Mouse (Mus musculus): Measurements from ENCODE around the gene Tomm40. TPM values are rescaled to one million over a fixed set of nuclear protein-coding genes. Genes with fewer than 3 reads are reported as not detected.

Tomm40 gene
- 20.8 and 22.1 TPM in 2 replicates for total RNA-seq (2023)

GRCm38 (mm10) chr7:19715239-19716054, at the start of gene Tomm40:
Tomm40 (minus strand) TSS chr7:19715438.

GRCm38 (mm10) chr7:19750217-19751069, 35.2 kb upstream of the Tomm40 start, which contains the start of gene Nectin2:
Nectin2 (minus strand) TSS chr7:19750483.

GRCm38 (mm10) chr7:19698907-19699826, 16.1 kb downstream of the Tomm40 start, which contains the start of gene Apoe:
Apoe (minus strand) TSS chr7:19699188.

GRCm38 (mm10) chr7:19691873-19692865, 23.1 kb downstream of the Tomm40 start, which contains the start of gene Apoc1:
Apoc1 (minus strand) TSS chr7:19692660.

GRCm38 (mm10) chr7:19681202-19681694, 34.0 kb downstream of the Tomm40 start, which contains the start of the genes Gm44805 and Apoc4:
Gm44805 (minus strand) TSS chr7:19681423.
Apoc4 (minus strand) TSS chr7:19681479.

GRCm38 (mm10) chr7:19677872-19678271, 37.4 kb downstream of the Tomm40 start, which contains the start of gene Apoc2:
Apoc2 (minus strand) TSS chr7:19677941.

GRCm38 (mm10) chr7:19664955-19665841, 50.0 kb downstream of the Tomm40 start, which contains the start of gene Clptm1:
Clptm1 (minus strand) TSS chr7:19665033.

Other genes with a start within 250 kb of the Tomm40 start
- 9.0 and 9.5 TPM in 2 replicates for gene Bloc1s3, start 207.1 kb downstream of the Tomm40 start, total RNA-seq (2023)
- gene Trappc6a, start 207.0 kb downstream of the Tomm40 start, total RNA-seq (2023), result 16.0 and 21.7 TPM in 2 replicates
- gene Nkpd1, start 197.6 kb downstream of the Tomm40 start, total RNA-seq (2023), result not detected in 2 replicates
- 36.2 and 46.8 TPM in 2 replicates for gene Ppp1r37, start 152.4 kb downstream of the Tomm40 start, total RNA-seq (2023)
- gene Zfp296, start 138.2 kb downstream of the Tomm40 start, total RNA-seq (2023), result 2.4 and 2.6 TPM in 2 replicates
- gene Gemin7, start 137.8 kb downstream of the Tomm40 start, total RNA-seq (2023), result 43.7 and 47.4 TPM in 2 replicates
- gene Clasrp, start 111.0 kb downstream of the Tomm40 start, total RNA-seq (2023), result 42.9 and 53.0 TPM in 2 replicates
- 36.5 and 42.9 TPM in 2 replicates for gene Relb, start 86.0 kb downstream of the Tomm40 start, total RNA-seq (2023)
- gene Clptm1, start 50.4 kb downstream of the Tomm40 start, total RNA-seq (2023), result 48.4 and 60.5 TPM in 2 replicates
- gene Apoc2, start 37.5 kb downstream of the Tomm40 start, total RNA-seq (2023), result 25.3 and 48.0 TPM in 2 replicates
- not detected in 2 replicates for gene Gm44805, start 34.0 kb downstream of the Tomm40 start, total RNA-seq (2023)
- not detected in 2 replicates for gene Apoc4, start 34.0 kb downstream of the Tomm40 start, total RNA-seq (2023)
- 2.2 TPM in 1 of 2 replicates, not detected in the other for gene Apoc1, start 22.8 kb downstream of the Tomm40 start, total RNA-seq (2023)
- 21.5 and 32.6 TPM in 2 replicates for gene Apoe, start 16.2 kb downstream of the Tomm40 start, total RNA-seq (2023)
- gene Nectin2, start 35.0 kb upstream of the Tomm40 start, total RNA-seq (2023), result 0.38 TPM in 1 of 2 replicates, not detected in the other
- gene Bcam, start 55.6 kb upstream of the Tomm40 start, total RNA-seq (2023), result not detected in 2 replicates
- gene Cblc, start 81.4 kb upstream of the Tomm40 start, total RNA-seq (2023), result 0.39 TPM in 1 of 2 replicates, not detected in the other
- gene Bcl3, start 107.3 kb upstream of the Tomm40 start, total RNA-seq (2023), result 39.2 and 44.6 TPM in 2 replicates
- 0.47 TPM in 1 of 2 replicates, not detected in the other for gene Gm19345, start 136.6 kb upstream of the Tomm40 start, total RNA-seq (2023)
- 3.0 and 3.9 TPM in 2 replicates for gene Ceacam16, start 145.9 kb upstream of the Tomm40 start, total RNA-seq (2023)
- 0.23 TPM in 1 of 2 replicates, not detected in the other for gene Ceacam19, start 172.5 kb upstream of the Tomm40 start, total RNA-seq (2023)
- 6.7 and 9.0 TPM in 2 replicates for gene Pvr, start 205.7 kb upstream of the Tomm40 start, total RNA-seq (2023)
- not detected in 2 replicates for gene Igsf23, start 235.3 kb upstream of the Tomm40 start, total RNA-seq (2023)
- not detected in 2 replicates for gene Ceacam20, start 250.0 kb upstream of the Tomm40 start, total RNA-seq (2023)

Data from neutrophil, adult 65 days (primary cell).